Mouse (Mus musculus): ENCODE results near the gene Unc13b.

The Unc13b gene

GRCm38 (mm10) chr4:43037860-43038566 is 20.7 kb upstream of the Unc13b start:
- in situ Hi-C loops (cut with MseI, MboI) = no loop called here

DNA sequence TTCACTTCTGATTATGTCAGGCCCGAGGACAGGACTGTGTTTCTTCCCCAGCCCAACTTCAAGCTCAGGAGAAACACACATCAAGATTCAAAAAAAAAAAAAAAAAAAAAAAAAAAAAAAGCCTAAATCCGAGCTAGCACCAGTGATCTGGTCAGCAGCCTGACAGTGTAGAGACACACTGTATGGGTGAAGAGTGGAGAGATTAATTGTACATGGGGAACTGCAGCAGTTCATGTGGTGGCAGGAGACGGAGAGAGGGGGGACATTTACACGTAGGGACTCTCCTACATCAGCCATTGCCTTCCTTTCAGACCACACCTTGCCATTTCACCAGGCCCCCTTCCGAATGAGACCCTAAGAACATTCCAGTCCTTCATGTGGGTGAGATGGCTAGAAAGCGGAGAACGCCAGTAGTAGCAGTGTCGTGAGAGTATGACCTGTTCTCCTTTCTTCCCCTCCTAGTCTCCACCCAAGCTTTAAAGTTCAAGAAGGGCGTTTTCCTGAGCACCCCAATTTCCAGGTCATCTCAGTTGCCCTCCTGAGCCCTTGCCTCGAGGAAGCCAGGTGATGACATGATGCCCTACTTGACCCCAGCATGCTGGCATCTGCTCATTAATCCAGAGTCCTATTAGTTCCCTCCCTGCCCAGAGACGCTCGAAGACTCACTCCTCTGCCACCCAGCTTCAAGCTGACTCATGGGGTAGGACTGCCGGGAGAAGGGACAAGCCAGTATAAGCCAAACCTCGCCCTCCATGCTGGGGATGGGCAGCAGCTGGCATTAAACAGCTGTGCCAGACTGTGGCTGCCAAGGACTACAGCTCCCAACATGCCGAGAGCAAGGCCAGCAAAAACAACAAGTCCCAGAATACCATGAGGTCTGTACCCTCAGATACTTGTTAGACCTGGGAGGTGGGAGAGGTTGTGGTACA is 19.9 kb upstream of the Unc13b start:
- in situ Hi-C loops (cut with MseI, MboI) = no loop called here

GRCm38 (mm10) chr4:43039609-43040008 is 19.1 kb upstream of the Unc13b start:
- in situ Hi-C loops (cut with MseI, MboI) = no loop called here

- in situ Hi-C loops (cut with MseI, MboI) = no loop called here
These were observed 18.6 kb upstream of the Unc13b start for GRCm38 (mm10) chr4:43040114-43040572.

DNA sequence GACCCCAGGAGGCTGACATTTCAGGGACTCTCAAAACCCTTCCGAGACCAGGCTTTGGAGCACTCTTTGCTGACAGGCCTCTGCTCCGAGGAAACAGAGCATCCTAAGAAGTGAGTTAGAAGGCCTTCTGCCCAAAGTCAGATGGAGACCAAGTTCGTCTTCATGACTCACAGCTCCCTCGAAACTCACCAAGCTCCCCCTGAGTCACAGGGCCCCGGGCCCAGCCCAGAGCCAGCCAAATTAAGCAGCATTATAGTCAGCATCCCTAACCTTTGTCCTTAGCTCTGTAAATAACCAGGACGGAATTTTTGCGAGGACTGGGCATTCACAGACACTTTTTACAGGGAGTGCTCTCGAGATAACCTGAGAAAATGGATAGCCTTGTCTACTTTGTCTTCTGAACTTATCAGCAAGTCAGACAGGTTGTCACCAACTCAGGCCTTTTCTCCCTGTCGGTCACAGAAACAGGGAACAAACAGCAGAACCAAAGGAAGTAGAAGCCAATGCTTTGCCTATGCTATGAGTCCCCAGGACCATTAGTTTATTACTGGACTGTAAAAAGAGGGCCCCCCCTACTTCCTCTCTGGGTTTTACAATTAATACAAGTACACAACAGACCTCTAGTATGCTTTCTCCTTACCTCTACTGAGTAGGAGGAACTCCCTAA is 17.7 kb upstream of the Unc13b start:
- in situ Hi-C loops (cut with MseI, MboI) = no loop called here

GRCm38 (mm10) chr4:43043644-43044357 is 15.0 kb upstream of the Unc13b start:
- in situ Hi-C loops (cut with MseI, MboI) = no loop called here

DNA sequence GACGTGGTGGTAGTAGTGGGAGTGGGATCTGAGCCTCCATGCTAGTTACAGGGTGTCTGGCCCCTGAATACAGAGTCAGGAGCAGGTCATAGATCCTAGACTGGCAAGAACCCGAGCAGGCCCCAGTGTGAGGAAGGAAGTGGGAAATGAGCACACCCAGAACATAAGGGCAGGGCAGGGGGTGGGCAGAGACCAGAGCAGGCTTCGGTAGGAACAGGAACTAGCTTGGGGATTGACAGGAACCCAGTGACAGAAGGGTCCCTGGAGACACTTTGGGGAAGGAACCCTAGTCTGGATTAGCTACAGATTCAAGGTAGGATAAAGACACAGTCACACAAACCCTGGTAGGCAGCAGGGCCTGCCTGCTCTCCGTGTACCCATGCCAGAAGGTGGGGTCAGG is 14.1 kb upstream of the Unc13b start:
- in situ Hi-C loops (cut with MseI, MboI) = no loop called here

- in situ Hi-C loops (cut with MseI, MboI) = no loop called here
These were observed 13.5 kb upstream of the Unc13b start for GRCm38 (mm10) chr4:43045285-43045658.

DNA sequence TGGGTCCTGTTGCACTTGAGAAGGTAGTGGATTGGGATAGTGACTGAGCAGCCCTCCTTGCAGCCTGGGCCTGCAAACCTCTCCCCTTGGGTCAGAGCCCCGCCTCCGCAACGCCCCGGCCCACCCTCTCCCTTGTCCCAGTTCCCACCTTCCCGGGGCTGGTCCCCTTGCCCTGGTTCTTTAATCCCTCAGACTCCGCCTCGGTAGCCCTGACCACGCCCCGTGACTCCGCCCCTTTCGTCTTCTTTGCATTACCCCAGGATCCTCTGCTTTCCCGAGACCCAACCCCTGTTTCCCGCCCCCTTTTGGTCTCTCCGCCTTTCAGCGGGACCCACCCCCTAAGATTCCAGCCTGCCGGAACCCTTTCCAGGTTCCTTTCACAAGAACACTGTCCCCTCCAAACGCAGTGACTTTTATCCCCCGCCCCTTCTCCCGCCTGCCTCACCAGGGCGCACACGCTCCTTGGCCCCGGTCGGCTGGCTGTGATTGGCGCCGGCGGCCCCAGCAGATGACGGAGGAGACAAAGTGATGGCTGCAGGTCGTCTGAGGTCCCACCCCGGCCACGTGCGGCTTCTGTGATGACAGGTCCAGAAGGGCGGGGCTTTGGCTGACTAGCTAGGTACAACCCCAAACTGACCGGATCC is 13.0 kb upstream of the Unc13b start, which contains the start of gene Fam214b:
Fam214b (minus strand) TSS at position 562 of the 644 bp plus-strand sequence.
- in situ Hi-C loops (cut with MseI, MboI) = no loop called here

DNA sequence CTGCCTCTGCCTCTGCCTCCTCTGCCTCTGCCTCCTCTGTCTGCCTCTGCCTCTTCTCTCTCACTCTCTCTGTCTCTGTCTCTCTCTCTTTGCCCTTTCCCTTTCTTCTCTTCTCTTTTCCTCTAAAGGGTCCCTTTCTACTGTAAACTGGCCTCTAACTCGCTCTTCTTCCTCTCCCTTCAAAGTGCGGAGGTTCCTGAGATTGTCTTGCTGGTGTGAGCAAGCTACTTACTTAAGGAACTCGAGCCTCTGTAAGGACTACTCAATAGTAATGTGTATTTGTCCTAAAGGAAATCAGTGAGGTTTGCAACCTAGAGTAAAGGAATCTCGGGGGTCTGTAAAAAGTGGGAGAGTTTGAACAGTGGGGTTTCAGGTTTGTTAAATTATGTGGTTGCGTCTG is 12.1 kb upstream of the Unc13b start:
- in situ Hi-C loops (cut with MseI, MboI) = no loop called here

DNA sequence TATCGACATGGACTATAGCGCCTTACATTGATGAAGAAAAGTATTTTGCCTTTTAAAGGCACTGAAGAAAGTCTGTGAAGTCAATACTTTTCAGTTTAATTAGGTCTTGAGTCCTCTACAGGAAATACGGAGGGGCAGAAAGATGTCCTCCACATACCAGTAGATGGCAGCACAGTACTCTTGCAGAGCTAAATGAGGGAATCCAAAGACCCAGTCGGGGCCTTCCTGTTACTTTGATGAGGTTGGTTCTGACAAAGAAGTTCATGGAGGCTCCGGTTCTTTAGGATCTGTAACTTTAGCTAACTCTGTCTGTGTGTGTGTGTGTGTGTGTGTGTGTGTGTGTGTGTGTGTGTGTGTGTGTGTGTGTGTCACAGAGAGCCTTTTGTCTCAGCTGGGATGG is 11.5 kb upstream of the Unc13b start:
- in situ Hi-C loops (cut with MseI, MboI) = no loop called here

DNA sequence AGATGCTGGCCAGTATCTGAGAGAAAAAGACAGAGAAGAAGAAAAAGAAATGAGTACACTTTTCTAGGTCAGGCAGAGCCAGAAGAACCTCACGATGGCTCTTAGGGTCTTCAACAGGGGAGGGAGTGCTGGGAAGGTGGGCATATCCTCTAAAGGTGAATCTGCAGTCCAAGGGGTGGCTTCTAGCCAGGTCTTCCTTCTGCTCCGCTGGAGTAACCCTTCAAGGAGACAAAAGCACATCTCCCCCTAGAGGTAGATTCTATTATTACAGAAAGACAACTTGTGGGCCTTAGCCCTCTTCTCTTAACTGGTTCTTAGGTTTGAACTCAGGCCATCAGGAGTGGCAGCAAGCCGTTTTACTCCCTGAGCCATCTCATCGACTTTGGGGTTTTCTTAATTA is 6.1 kb upstream of the Unc13b start:
- in situ Hi-C loops (cut with MseI, MboI) = no loop called here

- in situ Hi-C loops (cut with MseI, MboI) = no loop called here
These were observed 1.1 kb upstream of the Unc13b start for GRCm38 (mm10) chr4:43057654-43058053.

DNA sequence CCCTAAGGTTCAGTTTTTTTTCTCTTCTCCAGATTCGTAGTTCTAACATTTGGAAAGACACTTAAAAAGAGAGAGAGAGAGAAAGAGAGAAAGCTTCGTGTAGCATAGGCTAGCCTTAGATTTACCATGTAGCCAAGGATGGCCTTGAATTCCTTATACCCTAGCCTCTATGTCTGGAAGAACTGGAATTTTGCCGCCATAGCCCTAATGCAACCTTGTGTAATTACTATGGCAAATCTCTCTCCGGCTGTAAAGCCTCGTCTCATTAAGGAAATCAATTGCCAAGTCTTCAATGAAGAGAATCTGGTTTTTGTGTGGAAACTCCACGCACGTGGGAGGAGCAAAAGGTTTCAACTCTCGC is 381 bp upstream of the Unc13b start:
- in situ Hi-C loops (cut with MseI, MboI) = no loop called here

GRCm38 (mm10) chr4:43059697-43060096 is 944 bp downstream of the Unc13b start:
- in situ Hi-C loops (cut with MseI, MboI) = no loop called here

GRCm38 (mm10) chr4:43060286-43060685 is 1.5 kb downstream of the Unc13b start:
- in situ Hi-C loops (cut with MseI, MboI) = no loop called here

GRCm38 (mm10) chr4:43065471-43065870 is 6.7 kb downstream of the Unc13b start:
- in situ Hi-C loops (cut with MseI, MboI) = no loop called here

DNA sequence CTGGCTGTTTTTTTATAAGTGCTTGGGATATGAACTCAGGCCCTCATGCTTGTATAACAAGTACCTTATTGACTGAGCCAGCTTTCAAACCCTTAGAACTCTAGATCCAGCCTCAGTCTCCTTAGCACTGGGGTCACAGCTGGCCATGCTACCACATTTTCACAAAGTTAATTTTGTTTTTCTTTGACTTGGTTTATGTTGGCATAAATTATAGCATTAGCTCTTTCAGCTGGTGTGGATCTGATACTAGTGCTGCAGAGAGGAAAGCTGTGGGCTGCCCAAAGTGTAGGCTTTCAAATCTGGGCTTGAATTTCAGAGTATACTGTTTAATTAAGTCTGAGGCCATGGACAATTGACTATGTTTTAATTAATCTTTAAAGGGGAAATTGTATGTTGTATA is 16.2 kb downstream of the Unc13b start:
- in situ Hi-C loops (cut with MseI, MboI) = no loop called here

GRCm38 (mm10) chr4:43078071-43078718 is 19.4 kb downstream of the Unc13b start:
- in situ Hi-C loops (cut with MseI, MboI) = no loop called here

- in situ Hi-C loops (cut with MseI, MboI) = no loop called here
These were observed 23.7 kb downstream of the Unc13b start for GRCm38 (mm10) chr4:43082458-43082857.

- in situ Hi-C loops (cut with MseI, MboI) = no loop called here
These were observed 31.2 kb downstream of the Unc13b start for GRCm38 (mm10) chr4:43089950-43090349.
